Mouse (Mus musculus): ENCODE measurements around the gene App. TPM values are rescaled to one million over a fixed set of nuclear protein-coding genes. Genes with fewer than 3 reads are reported as not detected.

App gene
- polyA plus RNA-seq, 1 experiment: 107 TPM

- Histone ChIP-seq H3K27me3 (ENCODE audit: control insufficient read depth, insufficient read depth, insufficient read length) (no peaks in the 10 kb centered on the region), H3ac (ENCODE audit: control insufficient read depth, insufficient read length, low read depth) (no peak overlapping the region), H3K4me3 (ENCODE audit: insufficient read depth, poor library complexity, severe bottlenecking) (no peak overlapping the region), H3K36me3 (ENCODE audit: control insufficient read depth, insufficient read depth) (no peaks in the 10 kb centered on the region), H3K79me3 (ENCODE audit: low read depth) (peaks cover 45% of the 10 kb centered on the region), H3K79me2 (ENCODE audit: control insufficient read depth, insufficient read depth) (peaks cover 72% of the 10 kb centered on the region)
- TF ChIP-seq MAX (IDR thresholded peaks at IDR 0.05): no peak
- no peak for TF ChIP-seq CTCF (IDR thresholded peaks at IDR 0.05; ENCODE audit: control insufficient read depth, insufficient read depth, insufficient read length)
- no peak for TF ChIP-seq MYOG (IDR thresholded peaks at IDR 0.05; ENCODE audit: control insufficient read depth, extremely low read depth, insufficient read length)
- TF ChIP-seq CEBPB (IDR thresholded peaks at IDR 0.05; ENCODE audit: low read depth): no peak
- no peak for TF ChIP-seq MYOD1 (IDR thresholded peaks at IDR 0.05; ENCODE audit: control insufficient read depth, insufficient read length, low read depth)
- TF ChIP-seq USF1 (IDR thresholded peaks at IDR 0.05; ENCODE audit: low read depth): no peak
- TF ChIP-seq FOSL1 (IDR thresholded peaks at IDR 0.05; ENCODE audit: insufficient read depth, low read length, poor library complexity, severe bottlenecking): no peak
Observed at GRCm38 (mm10) chr16:85170826-85171510, 2.6 kb downstream of the App start.

GRCm38 (mm10) chr16:85168821-85169220 is 4.7 kb downstream of the App start:
- no peak overlapping the region for H3ac ChIP-seq (ENCODE audit: control insufficient read depth, insufficient read length, low read depth)
- peaks cover 89% of the 10 kb centered on the region for H3K79me2 ChIP-seq (ENCODE audit: control insufficient read depth, insufficient read depth)
- no peaks in the 10 kb centered on the region for H3K27me3 ChIP-seq (ENCODE audit: control insufficient read depth, insufficient read depth, insufficient read length)
- no peak for TF ChIP-seq CTCF (IDR thresholded peaks at IDR 0.05; ENCODE audit: control insufficient read depth, insufficient read depth, insufficient read length)
- TF ChIP-seq MYOD1 (IDR thresholded peaks at IDR 0.05; ENCODE audit: control insufficient read depth, insufficient read length, low read depth): no peak
- no peak for TF ChIP-seq CEBPB (IDR thresholded peaks at IDR 0.05; ENCODE audit: low read depth)
- TF ChIP-seq MAX (IDR thresholded peaks at IDR 0.05): no peak
- no peak for TF ChIP-seq FOSL1 (IDR thresholded peaks at IDR 0.05; ENCODE audit: insufficient read depth, low read length, poor library complexity, severe bottlenecking)
- no peak for TF ChIP-seq MYOG (IDR thresholded peaks at IDR 0.05; ENCODE audit: control insufficient read depth, extremely low read depth, insufficient read length)
- TF ChIP-seq USF1 (IDR thresholded peaks at IDR 0.05; ENCODE audit: low read depth): no peak
- H3K36me3 ChIP-seq (ENCODE audit: control insufficient read depth, insufficient read depth): no peaks in the 10 kb centered on the region
- peaks cover 55% of the 10 kb centered on the region for H3K79me3 ChIP-seq (ENCODE audit: low read depth)
- H3K4me3 ChIP-seq (ENCODE audit: insufficient read depth, poor library complexity, severe bottlenecking): no peak overlapping the region

- Histone ChIP-seq H3K79me3 (ENCODE audit: low read depth) (peaks cover 56% of the 10 kb centered on the region), H3K27me3 (ENCODE audit: control insufficient read depth, insufficient read depth, insufficient read length) (no peaks in the 10 kb centered on the region)
- TF ChIP-seq MYOD1 (IDR thresholded peaks at IDR 0.05; ENCODE audit: control insufficient read depth, insufficient read length, low read depth): no peak
- TF ChIP-seq USF1 (IDR thresholded peaks at IDR 0.05; ENCODE audit: low read depth): no peak
- TF ChIP-seq MAX (IDR thresholded peaks at IDR 0.05): no peak
- no peak for TF ChIP-seq MYOG (IDR thresholded peaks at IDR 0.05; ENCODE audit: control insufficient read depth, extremely low read depth, insufficient read length)
- no peak for TF ChIP-seq FOSL1 (IDR thresholded peaks at IDR 0.05; ENCODE audit: insufficient read depth, low read length, poor library complexity, severe bottlenecking)
- TF ChIP-seq CTCF (IDR thresholded peaks at IDR 0.05; ENCODE audit: control insufficient read depth, insufficient read depth, insufficient read length): no peak
- no peak for TF ChIP-seq CEBPB (IDR thresholded peaks at IDR 0.05; ENCODE audit: low read depth)
Observed at GRCm38 (mm10) chr16:85166205-85166604, 7.4 kb downstream of the App start.

GRCm38 (mm10) chr16:85165631-85166030 is 7.9 kb downstream of the App start:
- TF ChIP-seq CEBPB (IDR thresholded peaks at IDR 0.05; ENCODE audit: low read depth): no peak
- no peak for TF ChIP-seq MAX (IDR thresholded peaks at IDR 0.05)
- no peak for TF ChIP-seq FOSL1 (IDR thresholded peaks at IDR 0.05; ENCODE audit: insufficient read depth, low read length, poor library complexity, severe bottlenecking)
- TF ChIP-seq USF1 (IDR thresholded peaks at IDR 0.05; ENCODE audit: low read depth): no peak
- no peak for TF ChIP-seq CTCF (IDR thresholded peaks at IDR 0.05; ENCODE audit: control insufficient read depth, insufficient read depth, insufficient read length)
- TF ChIP-seq MYOG (IDR thresholded peaks at IDR 0.05; ENCODE audit: control insufficient read depth, extremely low read depth, insufficient read length): no peak
- no peak for TF ChIP-seq MYOD1 (IDR thresholded peaks at IDR 0.05; ENCODE audit: control insufficient read depth, insufficient read length, low read depth)
- no peaks in the 10 kb centered on the region for H3K27me3 ChIP-seq (ENCODE audit: control insufficient read depth, insufficient read depth, insufficient read length)
- no peak overlapping the region for H3K4me3 ChIP-seq (ENCODE audit: insufficient read depth, poor library complexity, severe bottlenecking)
- peaks cover 80% of the 10 kb centered on the region for H3K79me2 ChIP-seq (ENCODE audit: control insufficient read depth, insufficient read depth)
- peaks cover 51% of the 10 kb centered on the region for H3K79me3 ChIP-seq (ENCODE audit: low read depth)
- H3K36me3 ChIP-seq (ENCODE audit: control insufficient read depth, insufficient read depth): no peaks in the 10 kb centered on the region
- H3ac ChIP-seq (ENCODE audit: control insufficient read depth, insufficient read length, low read depth): no peak overlapping the region

More at GRCm38 (mm10) chr16:85166205-85166604, 7.4 kb downstream of the App start:
- Histone ChIP-seq H3K36me3 (ENCODE audit: control insufficient read depth, insufficient read depth) (no peaks in the 10 kb centered on the region), H3K79me2 (ENCODE audit: control insufficient read depth, insufficient read depth) (peaks cover 84% of the 10 kb centered on the region), H3K4me3 (ENCODE audit: insufficient read depth, poor library complexity, severe bottlenecking) (no peak overlapping the region), H3ac (ENCODE audit: control insufficient read depth, insufficient read length, low read depth) (no peak overlapping the region)

GRCm38 (mm10) chr16:85165177-85165576 is 8.4 kb downstream of the App start:
- Histone ChIP-seq H3K79me3 (ENCODE audit: low read depth) (peaks cover 49% of the 10 kb centered on the region), H3K4me3 (ENCODE audit: insufficient read depth, poor library complexity, severe bottlenecking) (no peak overlapping the region), H3K27me3 (ENCODE audit: control insufficient read depth, insufficient read depth, insufficient read length) (no peaks in the 10 kb centered on the region), H3K36me3 (ENCODE audit: control insufficient read depth, insufficient read depth) (no peaks in the 10 kb centered on the region), H3K79me2 (ENCODE audit: control insufficient read depth, insufficient read depth) (peaks cover 80% of the 10 kb centered on the region), H3ac (ENCODE audit: control insufficient read depth, insufficient read length, low read depth) (no peak overlapping the region)
- TF ChIP-seq MYOD1 (IDR thresholded peaks at IDR 0.05; ENCODE audit: control insufficient read depth, insufficient read length, low read depth): no peak
- TF ChIP-seq FOSL1 (IDR thresholded peaks at IDR 0.05; ENCODE audit: insufficient read depth, low read length, poor library complexity, severe bottlenecking): no peak

- TF ChIP-seq CTCF (IDR thresholded peaks at IDR 0.05; ENCODE audit: control insufficient read depth, insufficient read depth, insufficient read length): no peak
- no peak for TF ChIP-seq CEBPB (IDR thresholded peaks at IDR 0.05; ENCODE audit: low read depth)
- no peak for TF ChIP-seq MAX (IDR thresholded peaks at IDR 0.05)
- TF ChIP-seq USF1 (IDR thresholded peaks at IDR 0.05; ENCODE audit: low read depth): no peak
- TF ChIP-seq MYOD1 (IDR thresholded peaks at IDR 0.05; ENCODE audit: control insufficient read depth, insufficient read length, low read depth): no peak
- TF ChIP-seq FOSL1 (IDR thresholded peaks at IDR 0.05; ENCODE audit: insufficient read depth, low read length, poor library complexity, severe bottlenecking): no peak
- TF ChIP-seq MYOG (IDR thresholded peaks at IDR 0.05; ENCODE audit: control insufficient read depth, extremely low read depth, insufficient read length): no peak
- Histone ChIP-seq H3ac (ENCODE audit: control insufficient read depth, insufficient read length, low read depth) (no peak overlapping the region), H3K36me3 (ENCODE audit: control insufficient read depth, insufficient read depth) (no peaks in the 10 kb centered on the region), H3K4me3 (ENCODE audit: insufficient read depth, poor library complexity, severe bottlenecking) (no peak overlapping the region), H3K27me3 (ENCODE audit: control insufficient read depth, insufficient read depth, insufficient read length) (no peaks in the 10 kb centered on the region), H3K79me3 (ENCODE audit: low read depth) (peaks cover 38% of the 10 kb centered on the region), H3K79me2 (ENCODE audit: control insufficient read depth, insufficient read depth) (peaks cover 80% of the 10 kb centered on the region)
Observed at GRCm38 (mm10) chr16:85162779-85163178, 10.8 kb downstream of the App start.

Data from C2C12 (cell line).